Mouse (Mus musculus) kidney, postnatal 4 days (tissue): ENCODE results near the gene Ghrh.

Source experiments
- DNase-seq, 2 experiments: peaks; one replicate each; pipeline ENCODE4 v3.0.0; 2021; ENCODE audit warnings: mixed read lengths in 2 of 2

The Ghrh gene

GRCm38 (mm10) chr2:157343337-157343736 is 4.0 kb downstream of the Ghrh start:
- no peak for DNase-seq

- no peak for DNase-seq
Measured at GRCm38 (mm10) chr2:157342328-157342926, 4.9 kb downstream of the Ghrh start.

DNA sequence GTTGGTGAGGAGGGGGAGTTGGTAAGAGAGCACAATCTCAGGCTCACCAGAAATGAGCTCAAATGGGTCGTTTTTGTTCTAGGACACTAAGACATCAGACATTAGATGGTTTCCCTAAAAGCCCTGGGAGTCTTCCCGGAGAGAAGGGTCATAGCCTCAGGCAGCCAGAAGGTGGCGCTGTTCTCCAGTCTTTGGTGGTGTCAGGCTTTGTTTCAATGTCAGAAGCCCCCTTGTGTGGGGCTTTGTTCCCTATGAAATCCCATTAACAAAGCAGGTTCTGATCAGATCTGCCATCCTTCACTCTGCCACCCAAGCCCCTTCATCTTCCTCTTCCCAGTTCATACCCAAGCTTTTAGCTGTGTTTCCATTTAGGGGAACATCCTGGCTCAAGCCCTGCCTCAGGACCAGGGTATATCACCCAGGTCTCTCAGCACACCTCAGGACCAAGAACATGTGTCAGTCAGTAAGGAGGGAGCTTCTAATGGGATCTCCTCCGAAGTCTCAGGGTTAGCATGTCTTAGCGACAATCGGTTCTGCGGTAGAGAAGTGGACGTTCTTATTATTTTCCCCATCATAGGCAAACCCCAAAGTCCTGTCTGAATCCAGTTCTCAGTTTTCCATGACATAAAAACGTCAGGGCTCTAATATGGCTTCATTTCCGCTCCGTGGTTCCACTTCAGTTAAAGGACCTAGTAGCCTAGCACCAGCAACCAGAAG is 5.6 kb downstream of the Ghrh start:
- DNase-seq: peak; percentile 85 to 86

DNA sequence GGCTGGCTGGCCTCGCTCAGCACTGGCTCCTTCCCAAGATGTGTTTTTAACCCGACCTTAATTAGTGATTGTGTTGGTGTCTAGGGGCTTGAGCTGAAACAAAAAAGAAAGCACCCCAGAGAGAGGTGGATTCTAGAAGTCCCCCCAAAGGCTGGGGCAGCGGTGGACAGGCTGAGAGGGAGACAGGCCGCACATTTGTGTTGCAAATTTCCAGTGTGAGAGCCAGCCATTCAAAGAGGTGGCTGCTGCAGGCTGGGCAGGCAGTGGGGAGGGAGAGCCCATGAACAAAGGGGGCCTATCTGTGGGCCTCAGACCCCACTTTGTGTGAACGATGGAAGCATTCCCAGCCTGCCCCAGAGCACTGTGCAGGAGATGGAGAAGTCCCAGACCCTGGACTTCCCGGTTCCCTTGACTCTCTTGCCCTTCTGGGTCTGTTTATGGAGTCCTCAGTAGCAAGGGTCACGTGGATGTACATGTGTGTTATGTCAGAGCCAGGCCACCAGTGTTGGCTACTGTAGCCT is 7.0 kb downstream of the Ghrh start:
- no peak for DNase-seq

GRCm38 (mm10) chr2:157339532-157339931 is 7.8 kb downstream of the Ghrh start:
- no peak for DNase-seq

- DNase-seq: peak; percentile 81 to 83
Measured at GRCm38 (mm10) chr2:157338663-157339062, 8.6 kb downstream of the Ghrh start.

DNA sequence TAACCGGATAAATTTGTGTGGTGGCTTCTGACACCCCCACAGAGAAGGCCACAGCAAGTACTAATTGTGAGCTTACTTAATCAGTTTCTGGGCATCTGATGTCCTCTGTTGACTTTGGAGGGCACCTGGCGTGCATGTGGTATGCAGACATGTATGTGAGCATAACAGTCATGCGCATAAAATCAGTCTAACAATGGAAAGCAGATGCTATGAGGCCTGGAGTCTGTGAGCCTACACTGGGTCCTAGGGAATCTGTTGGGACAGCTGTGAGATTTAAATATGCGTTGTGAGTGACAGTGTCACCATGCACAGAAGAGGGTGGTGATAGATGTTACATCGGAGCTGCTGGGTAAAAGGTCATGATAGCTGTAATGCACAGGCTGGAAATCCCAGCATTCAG is 15.2 kb downstream of the Ghrh start:
- no peak for DNase-seq

- peak in 1 of 2 experiments; percentile 35 for DNase-seq
Measured at GRCm38 (mm10) chr2:157328570-157328969, 18.7 kb downstream of the Ghrh start.

- DNase-seq: no peak
Measured at GRCm38 (mm10) chr2:157328106-157328505, 19.2 kb downstream of the Ghrh start.

DNA sequence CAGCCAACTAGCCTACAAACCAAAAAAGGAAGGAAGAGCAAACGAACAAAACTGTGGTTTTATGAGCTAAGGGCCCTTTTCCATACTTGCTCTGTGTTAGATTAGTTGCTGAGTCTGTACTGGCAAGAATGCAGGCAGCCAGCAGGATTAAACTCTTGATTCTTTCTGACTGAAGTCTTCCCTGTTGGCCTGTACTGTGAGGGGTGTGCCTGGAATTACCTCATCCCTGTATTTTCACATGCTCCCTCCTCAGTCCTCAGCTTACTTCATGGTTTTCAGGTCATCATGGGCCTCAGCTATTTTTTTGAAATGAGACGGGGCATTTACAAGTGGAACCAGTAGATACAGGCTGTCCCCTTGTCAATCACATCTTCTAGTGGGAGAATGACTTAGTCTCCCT is 22.1 kb downstream of the Ghrh start:
- no peak for DNase-seq

DNA sequence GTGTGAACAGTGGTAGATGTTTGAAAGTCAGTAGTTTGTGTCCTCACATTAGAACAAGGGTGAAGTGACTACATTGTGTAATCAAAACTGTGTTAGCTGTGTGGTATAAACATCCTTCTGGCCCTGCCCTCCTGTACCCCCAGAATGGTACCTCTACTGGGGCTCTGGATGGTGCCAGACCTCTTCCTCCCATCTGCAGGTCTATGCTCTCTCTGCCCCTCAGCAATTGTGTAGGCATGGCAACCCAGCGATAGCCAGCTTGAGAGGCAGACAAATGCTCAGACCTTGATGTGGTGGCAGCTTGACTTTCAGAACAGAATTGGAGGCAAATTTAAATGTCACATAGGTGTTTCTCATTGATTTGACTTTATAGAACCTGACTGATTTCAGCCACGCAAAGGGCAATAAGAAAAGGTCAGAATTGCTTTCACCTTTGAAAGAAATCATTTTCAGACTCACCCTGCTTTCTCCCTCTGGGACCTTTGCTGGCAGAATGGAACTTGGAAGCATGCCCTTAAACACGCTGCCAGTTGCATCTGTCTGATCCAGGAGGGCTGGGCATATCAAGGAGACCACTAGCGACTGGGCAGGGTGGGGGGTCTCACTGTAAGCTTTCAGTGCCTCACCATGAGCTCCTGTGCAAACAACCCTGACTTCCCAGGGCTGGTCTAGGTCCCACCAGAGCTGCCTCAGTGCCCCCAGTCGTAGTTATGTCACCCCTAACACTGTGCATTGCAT is 25.1 kb downstream of the Ghrh start:
- no peak for DNase-seq

DNA sequence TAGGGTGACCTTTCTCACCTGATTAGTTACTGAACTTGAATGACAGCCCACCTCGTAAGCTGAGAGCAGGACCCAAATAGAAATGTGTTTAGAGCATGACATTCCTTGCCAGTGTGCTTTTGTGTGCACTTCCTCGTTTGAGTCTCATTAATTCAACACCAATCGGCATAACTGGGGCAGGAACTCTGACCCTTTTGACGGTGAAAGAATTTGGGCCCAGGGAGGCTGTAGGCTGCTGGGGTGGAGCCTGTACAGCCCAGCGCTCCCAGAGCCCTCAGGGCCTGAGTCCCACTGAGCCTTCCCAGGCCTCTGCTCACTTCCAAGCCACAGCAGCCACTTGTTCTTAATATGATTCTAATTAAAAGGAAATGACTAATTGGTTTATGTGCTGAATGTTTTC is 26.4 kb downstream of the Ghrh start:
- peak in 1 of 2 experiments; percentile 29 for DNase-seq

- no peak for DNase-seq
Measured at GRCm38 (mm10) chr2:157320135-157320534, 27.2 kb downstream of the Ghrh start.

- DNase-seq: no peak
Measured at GRCm38 (mm10) chr2:157317220-157317619, 30.1 kb downstream of the Ghrh start.

DNA sequence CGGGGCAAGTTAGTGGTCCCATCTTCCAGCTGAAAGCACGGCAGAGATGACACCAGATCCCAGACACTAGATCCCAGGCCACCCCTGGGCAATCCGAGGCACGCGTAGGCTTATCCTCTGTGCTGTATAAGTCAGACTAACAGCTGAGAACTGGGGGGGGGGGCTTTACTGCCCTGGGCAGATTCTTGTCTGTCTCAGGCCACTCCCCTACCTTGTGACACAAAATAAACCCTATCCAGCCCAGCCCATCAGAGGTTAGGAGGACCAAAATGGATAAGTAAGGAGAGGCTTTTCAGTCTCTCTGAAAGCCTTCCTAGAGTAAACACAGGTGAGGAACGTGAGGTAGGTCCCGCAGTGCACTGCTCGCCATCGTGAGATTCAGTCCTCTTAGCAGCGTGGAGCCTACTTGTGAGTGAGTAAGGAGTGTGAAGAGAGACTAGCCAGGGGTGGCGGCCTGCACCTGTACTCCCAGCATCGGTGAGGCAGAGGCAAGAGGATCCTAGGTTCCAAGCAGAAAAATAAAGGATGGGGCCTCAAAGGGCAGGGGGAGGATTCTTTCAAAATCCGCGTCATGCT is 30.9 kb downstream of the Ghrh start:
- no peak for DNase-seq

DNA sequence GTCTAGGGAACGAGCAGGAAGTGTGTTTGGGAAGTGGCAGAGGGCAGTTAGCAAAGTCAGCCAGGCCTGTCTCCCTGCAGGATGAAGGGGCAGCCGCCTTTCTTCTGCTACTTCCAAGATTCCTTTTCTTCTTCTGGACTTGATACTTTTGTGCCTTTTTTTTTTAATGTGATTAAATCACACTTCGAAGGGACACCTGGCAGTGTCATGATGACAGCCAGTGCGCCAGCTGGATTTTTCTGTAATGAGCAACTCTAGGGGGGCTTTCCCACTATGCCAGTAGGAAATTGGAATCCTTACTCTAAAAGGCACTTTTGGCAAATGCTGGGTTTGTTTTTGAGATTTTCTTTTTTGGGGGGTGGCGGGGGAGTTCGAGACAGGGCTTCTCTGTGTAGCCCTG is 31.8 kb downstream of the Ghrh start:
- DNase-seq: no peak

DNA sequence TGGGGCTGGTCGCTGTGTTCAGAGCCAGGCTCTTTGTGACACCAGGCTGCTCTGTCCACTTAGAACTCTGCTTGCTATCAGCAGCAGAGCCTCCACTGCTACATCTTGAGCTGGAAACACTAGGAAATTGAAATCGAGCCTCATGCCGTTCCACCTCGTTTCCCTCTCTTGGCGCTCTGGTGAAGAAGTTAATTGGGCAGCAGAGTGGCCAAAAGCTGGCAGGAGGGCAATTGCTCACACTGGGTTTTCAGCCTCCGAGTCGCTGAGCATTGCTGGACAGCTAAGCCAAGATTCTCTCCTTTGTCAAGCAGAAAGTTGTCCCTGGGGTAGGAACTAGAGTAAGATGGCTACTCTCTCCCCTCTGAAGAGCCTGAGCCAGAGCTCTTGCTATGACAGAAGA is 33.0 kb downstream of the Ghrh start:
- DNase-seq: peak; percentile 29 to 38

GRCm38 (mm10) chr2:157313718-157314117 is 33.6 kb downstream of the Ghrh start:
- no peak for DNase-seq

GRCm38 (mm10) chr2:157310963-157311637 is 36.2 kb downstream of the Ghrh start:
- DNase-seq: no peak

DNA sequence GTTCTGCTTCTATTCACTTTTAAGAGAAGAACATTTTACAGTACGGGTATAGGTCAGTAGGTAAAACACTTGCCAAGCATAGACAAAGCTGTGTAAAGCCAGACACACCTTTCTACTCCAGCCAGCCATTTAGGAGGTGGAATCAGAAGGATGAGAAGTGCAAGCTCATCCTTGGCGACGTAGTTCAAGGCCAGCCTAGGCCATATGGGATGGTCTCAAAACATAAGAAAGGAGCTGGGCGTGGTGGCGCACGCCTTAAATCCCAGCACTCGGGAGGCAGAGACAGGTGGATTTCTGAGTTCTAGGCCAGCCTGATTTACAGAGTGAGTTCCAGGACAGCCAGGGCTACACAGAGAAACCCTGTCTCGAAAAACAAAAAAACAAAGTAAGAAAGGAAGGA is 37.7 kb downstream of the Ghrh start:
- DNase-seq: no peak

GRCm38 (mm10) chr2:157308273-157308917 is 38.9 kb downstream of the Ghrh start:
- DNase-seq: no peak

- DNase-seq: no peak
Measured at GRCm38 (mm10) chr2:157307715-157308265, 39.5 kb downstream of the Ghrh start.
